In the genomic region with DNA sequence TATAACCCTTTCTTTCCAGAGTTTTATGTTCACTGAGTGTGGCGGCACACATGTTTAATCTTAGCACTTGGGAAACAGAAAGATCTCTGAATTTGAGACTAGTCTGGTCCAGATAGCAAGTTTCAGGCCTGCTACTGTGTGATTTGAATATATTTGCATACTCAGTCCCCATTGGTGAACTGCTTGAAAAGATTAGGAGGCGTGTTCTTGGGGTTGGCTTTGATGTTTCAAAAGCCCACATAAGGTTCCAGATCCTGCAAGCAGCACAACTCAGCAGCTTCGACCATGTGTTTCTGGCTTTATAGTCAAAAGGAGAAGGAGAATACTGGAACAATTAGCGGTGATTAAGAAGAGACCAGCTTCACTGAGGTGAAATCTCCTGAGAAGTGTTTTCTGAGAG, we compare ENCODE assay signal across 10 mouse cellular contexts.
DNase-seq lines count a peak whose midpoint lies in the region; ATAC-seq lines count a peak whose summit lies in the region.
"Had no signal": no experiment of that assay in that cellular context is flagged by ENCODE, and none has a peak within 500 bp of the region (broad histone marks: within the 10 kb centered on the region; RNA-seq: fewer than 3 reads in every experiment).

No protein-coding gene starts in this region.

- peak; percentile 39; the same call in 1 of the 2 replicates for ATAC-seq in frontal cortex, adult (ENCODE audit: low TSS enrichment)

- intact Hi-C loops in left cerebral cortex, postnatal 36 days (cut with DNase I), result no loop called here

- DNase-seq in frontal cortex, postnatal 25 days (ENCODE audit: low spot score in 2 of 2), result no peak
- DNase-seq in lung, postnatal 10 days, result peak; percentile 25
- no peak for DNase-seq in lung, postnatal 14 days
- peak; percentile 59 for DNase-seq in embryo, embryonic 10.5 days (ENCODE audit: low spot score)
- DNase-seq in retina, embryonic 14.5 days (ENCODE audit: low spot score), result peak; percentile 15
- DNase-seq in left cerebral cortex, postnatal 36 days (ENCODE audit: low spot score in 2 of 2), result no peak
- DNase-seq in spleen, adult 12 weeks (ENCODE audit: low spot score), result no peak
- DNase-seq: cerebellum, adult 2 months; liver, embryonic 13.5 days had no signal

Comparison
In these comparisons a context has a peak if more than half of its experiments do, and no peak if none do; other contexts are left out.
1. DNase-seq: peak in lung, postnatal 10 days (single experiment), embryo, embryonic 10.5 days (single experiment) and retina, embryonic 14.5 days (single experiment); none in frontal cortex, postnatal 25 days (0 of 2), lung, postnatal 14 days (single experiment), left cerebral cortex, postnatal 36 days (0 of 2) and spleen, adult 12 weeks (single experiment).